Mouse (Mus musculus) neural tube, embryonic 13.5 days (tissue): ENCODE data around the gene Pou3f1. TPM values are rescaled to one million over a fixed set of nuclear protein-coding genes. Genes with fewer than 3 reads are reported as not detected.

Experiments
- ATAC-seq: fragments of 200-750 bp; cut with Nextera tagmentation; 2 replicates; pipeline ENCODE4 v1.8.0; 2017; ENCODE audit warnings: low read depth, mild to moderate bottlenecking, moderate TSS enrichment, moderate library complexity
- H3K27ac ChIP-seq: fragments of 300-500 bp; sonication (generic); replicated peaks from 2 replicates; pipeline ENCODE4 v1.5.1; 2015; ENCODE audit warnings: moderate library complexity, mild to moderate bottlenecking, inconsistent platforms
- H3K27me3 ChIP-seq: fragments of 300-500 bp; sonication (generic); 2 replicates; pipeline ENCODE4 v1.6.1; 2015; ENCODE audit warnings: mild to moderate bottlenecking, inconsistent platforms
- H3K36me3 ChIP-seq: fragments of 300-500 bp; sonication (generic); 2 replicates; pipeline ENCODE4 v1.6.1; 2015; ENCODE audit warnings: mild to moderate bottlenecking, inconsistent platforms
- H3K4me1 ChIP-seq: fragments of 300-500 bp; sonication (generic); replicated peaks from 2 replicates; pipeline ENCODE4 v1.6.1; 2015; ENCODE audit warnings: inconsistent platforms
- H3K4me2 ChIP-seq: fragments of 300-500 bp; sonication (generic); 2 replicates; pipeline ENCODE4 v1.6.1; 2015; ENCODE audit warnings: inconsistent platforms, mild to moderate bottlenecking, moderate library complexity
- H3K4me3 ChIP-seq: fragments of 300-500 bp; sonication (generic); 2 replicates; pipeline ENCODE4 v1.5.1; 2015; ENCODE audit warnings: mild to moderate bottlenecking, inconsistent platforms
- H3K9ac ChIP-seq: fragments of 300-500 bp; sonication (generic); 2 replicates; pipeline ENCODE4 v1.6.1; 2015; ENCODE audit warnings: moderate library complexity, mild to moderate bottlenecking, inconsistent platforms
- H3K9me3 ChIP-seq: fragments of 300-500 bp; sonication (generic); 2 replicates; pipeline ENCODE4 v1.6.1; 2016; ENCODE audit warnings: inconsistent platforms
- WGBS: fragments of 180-500 bp; shearing (Covaris S2); methylation state at CpG from one replicate; pipeline ENCODE4 v1.1.7; 2015; 5-methylcytosine and 5-hydroxymethylcytosine counted together
- polyA plus RNA-seq: library from polyadenylated mRNA; unstranded; fragments of >200 nt; fragmentation: Nextera tagmentation; extraction: Ambion mirVana; gene quantifications from 2 replicates; pipeline ENCODE4 v1.2.1, GENCODE M21; 2015

Pou3f1 gene
- polyA plus RNA-seq, 1 experiment from 2014 or later = 8.0 TPM

DNA sequence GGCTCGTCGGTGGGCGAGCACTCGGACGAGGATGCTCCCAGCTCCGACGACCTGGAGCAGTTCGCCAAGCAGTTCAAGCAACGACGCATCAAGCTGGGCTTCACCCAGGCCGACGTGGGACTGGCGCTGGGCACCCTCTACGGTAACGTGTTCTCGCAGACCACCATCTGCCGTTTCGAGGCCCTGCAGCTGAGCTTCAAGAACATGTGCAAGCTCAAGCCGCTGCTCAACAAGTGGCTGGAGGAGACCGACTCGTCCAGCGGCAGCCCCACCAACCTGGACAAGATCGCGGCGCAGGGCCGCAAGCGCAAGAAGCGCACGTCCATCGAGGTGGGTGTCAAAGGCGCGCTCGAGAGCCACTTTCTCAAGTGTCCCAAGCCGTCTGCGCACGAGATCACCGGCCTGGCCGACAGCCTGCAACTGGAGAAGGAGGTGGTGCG lies 1.8 kb downstream of the Pou3f1 start:
- H3K4me1 ChIP-seq = peaks cover 42% of the 10 kb centered on the region
- peak overlapping the region; percentile 84 for H3K4me2 ChIP-seq
- H3K9me3 ChIP-seq = no peaks in the 10 kb centered on the region
- no peaks in the 10 kb centered on the region for H3K36me3 ChIP-seq
- peak overlapping the region; percentile 69 for H3K9ac ChIP-seq
- ATAC-seq = no peak
- H3K4me3 ChIP-seq = peak overlapping the region; percentile 56
- peak overlapping the region; percentile 52; the same call in 1 of the 2 replicates for H3K27ac ChIP-seq
- H3K27me3 ChIP-seq = peaks cover 92% of the 10 kb centered on the region
- WGBS = under 1% methylated on average over 39 of the region's 39 CpGs

DNA sequence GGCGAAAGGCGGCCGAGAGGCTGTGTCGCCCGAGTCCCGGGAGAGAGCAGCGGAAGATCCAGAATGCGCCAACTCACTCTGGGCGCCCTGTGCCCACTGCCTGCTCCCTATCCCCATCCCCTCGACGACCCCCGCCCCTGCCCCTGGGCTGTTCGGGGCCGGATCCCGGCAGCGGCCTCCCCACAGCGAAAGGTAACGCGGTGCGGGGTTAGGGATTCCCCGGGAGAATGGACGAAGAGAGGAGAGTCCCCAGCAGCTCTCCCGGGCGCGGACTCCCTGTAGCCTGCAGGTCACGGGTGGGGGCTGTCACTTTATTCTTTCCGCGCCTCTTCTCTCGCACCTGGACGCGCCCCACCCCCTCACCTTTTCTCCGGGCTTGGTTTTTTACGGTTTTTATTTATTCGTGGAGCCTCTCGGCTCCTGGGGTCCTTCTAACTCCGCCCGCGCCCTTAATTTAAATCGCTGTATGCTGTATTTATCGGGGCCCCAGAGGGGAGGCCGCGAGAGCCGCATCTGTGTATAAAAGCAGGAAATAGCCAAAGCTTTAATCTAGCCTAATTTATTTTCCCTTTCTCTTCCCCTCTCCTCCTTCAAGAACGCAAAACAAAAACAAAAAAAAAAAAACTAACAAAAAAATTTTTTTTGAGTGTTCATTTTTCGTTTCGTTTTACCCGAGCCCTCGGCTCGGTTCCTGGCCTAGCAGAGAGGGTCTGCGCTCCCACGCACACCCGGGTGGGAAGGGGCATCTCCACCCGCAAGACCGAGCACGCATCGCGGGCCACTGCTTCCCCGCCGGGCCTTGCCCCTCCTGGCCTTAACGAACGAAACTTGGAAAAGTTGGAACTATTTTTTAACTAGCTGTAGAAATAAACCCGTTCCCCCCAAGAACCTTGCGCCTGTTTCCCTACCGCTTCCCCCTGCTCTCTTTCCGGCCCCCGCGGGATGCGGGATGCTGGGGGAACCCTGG lies 2.9 kb downstream of the Pou3f1 start:
- Histone ChIP-seq H3K27ac (no peak overlapping the region), H3K27me3 (peaks cover 92% of the 10 kb centered on the region)

DNA sequence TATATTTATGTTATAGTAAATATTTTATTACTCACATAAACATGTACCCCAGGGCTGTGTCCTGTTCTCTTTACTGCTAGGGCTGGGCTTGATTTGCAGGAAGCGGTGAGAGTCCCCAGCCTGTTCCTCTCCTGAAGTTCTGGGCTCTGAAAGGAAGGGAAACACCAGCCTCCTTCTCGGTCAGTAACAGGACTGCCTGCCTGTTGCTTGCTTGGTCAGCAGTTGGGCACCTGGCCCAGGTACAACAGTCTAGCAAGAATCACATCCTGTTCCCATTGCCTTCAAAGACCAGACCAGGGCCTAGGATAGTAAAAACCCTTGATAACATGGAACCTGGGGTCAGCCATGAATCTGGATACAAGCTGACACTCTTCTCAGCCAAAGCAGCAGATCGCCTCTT lies 4.0 kb downstream of the Pou3f1 start:
- no peak for ATAC-seq
- Histone ChIP-seq H3K4me2 (peak overlapping the region; percentile 84), H3K9me3 (no peaks in the 10 kb centered on the region), H3K4me1 (peaks cover 57% of the 10 kb centered on the region), H3K9ac (no peak overlapping the region; the same call in 1 of the 2 replicates), H3K4me3 (peak overlapping the region; percentile 22), H3K27ac (no peak overlapping the region), H3K27me3 (peaks cover 92% of the 10 kb centered on the region), H3K36me3 (no peaks in the 10 kb centered on the region)
- WGBS = 47% methylated on average over 3 of the region's 3 CpGs

More for the DNA sequence above, 2.9 kb downstream of the Pou3f1 start:
- Histone ChIP-seq H3K36me3 (no peaks in the 10 kb centered on the region), H3K4me2 (peak overlapping the region; percentile 84), H3K4me1 (peaks cover 51% of the 10 kb centered on the region), H3K9me3 (no peaks in the 10 kb centered on the region), H3K9ac (peak overlapping the region; percentile 69), H3K4me3 (peak overlapping the region; percentile 56)
- WGBS = 1% methylated on average over 66 of the region's 68 CpGs
- no peak for ATAC-seq

DNA sequence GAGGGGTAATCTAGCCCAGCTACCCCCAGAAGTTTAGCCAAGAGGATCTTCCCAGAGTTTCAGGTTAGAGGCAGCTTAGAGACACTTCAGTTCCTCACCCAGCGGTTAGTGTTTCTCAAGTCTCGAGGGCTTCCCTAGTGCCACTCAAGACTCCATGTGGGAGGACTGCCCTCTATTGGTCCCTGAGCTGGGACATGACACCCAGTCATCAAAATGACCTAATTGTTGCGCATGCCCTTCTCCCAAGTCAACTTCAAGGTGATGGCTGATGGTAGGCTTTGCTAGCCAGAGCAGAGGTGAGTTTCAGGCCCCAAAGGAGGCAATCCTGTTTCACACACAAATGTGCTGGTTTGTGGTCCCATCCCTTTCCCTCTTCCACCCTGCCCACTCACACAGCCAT lies 6.4 kb downstream of the Pou3f1 start:
- Histone ChIP-seq H3K4me3 (no peak overlapping the region), H3K9ac (no peak overlapping the region), H3K36me3 (no peaks in the 10 kb centered on the region), H3K27me3 (peaks cover 96% of the 10 kb centered on the region), H3K9me3 (no peaks in the 10 kb centered on the region), H3K4me1 (peaks cover 48% of the 10 kb centered on the region), H3K27ac (no peak overlapping the region), H3K4me2 (0 out of 2 replicates have a peak overlapping the region, but pooled peaks have one; percentile 84)
- WGBS = 60% methylated on average over 3 of the region's 3 CpGs
- ATAC-seq = no peak

DNA sequence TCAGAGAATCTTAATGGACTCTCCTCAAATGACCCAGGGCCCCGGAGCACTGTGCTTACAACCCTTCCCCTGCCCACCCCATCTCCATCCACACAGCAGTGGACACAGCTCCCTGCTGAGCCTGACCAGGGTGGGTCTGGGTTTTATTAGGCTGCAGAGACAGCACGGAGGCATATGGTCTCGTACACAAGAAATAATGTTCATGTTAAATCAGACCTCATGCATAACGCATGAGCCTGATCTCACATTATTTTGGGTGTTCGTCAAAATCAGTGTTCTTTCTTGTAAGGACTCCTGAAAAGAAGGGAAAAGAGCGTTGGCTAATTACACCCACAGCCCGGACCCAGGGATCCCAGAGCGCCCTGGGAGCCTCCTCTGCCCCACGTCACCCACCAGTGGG lies 7.6 kb downstream of the Pou3f1 start:
- Histone ChIP-seq H3K4me2 (peak overlapping the region; percentile 2), H3K9me3 (no peaks in the 10 kb centered on the region), H3K27me3 (peaks cover 93% of the 10 kb centered on the region), H3K4me3 (no peak overlapping the region), H3K4me1 (peaks cover 43% of the 10 kb centered on the region), H3K27ac (no peak overlapping the region; the same call in 1 of the 2 replicates), H3K9ac (0 out of 2 replicates have a peak overlapping the region, but pooled peaks have one; percentile 3), H3K36me3 (no peaks in the 10 kb centered on the region)
- 34% methylated on average over 9 of the region's 9 CpGs for WGBS
- ATAC-seq = no peak

DNA sequence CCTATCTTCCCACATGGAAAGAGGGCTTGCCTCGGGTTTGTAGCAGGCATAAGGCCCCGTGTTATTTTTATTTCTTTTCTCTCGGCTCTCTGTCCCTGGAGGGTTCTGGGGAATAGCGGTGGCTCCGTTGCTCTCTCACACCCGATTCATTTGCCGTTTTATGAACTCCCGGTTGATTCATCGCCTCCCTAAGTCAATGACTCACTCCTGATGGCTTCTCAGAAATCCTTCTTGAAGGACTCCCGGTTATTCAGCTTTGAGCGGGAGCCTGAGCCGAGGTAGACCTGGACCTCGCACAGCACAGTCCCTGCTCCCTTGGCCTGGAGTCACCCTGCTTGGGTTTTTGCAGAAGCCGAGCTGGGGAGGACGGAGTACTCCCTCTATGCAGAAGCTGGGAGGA lies 8.0 kb downstream of the Pou3f1 start:
- peaks cover 91% of the 10 kb centered on the region for H3K27me3 ChIP-seq
- peaks cover 39% of the 10 kb centered on the region for H3K4me1 ChIP-seq
- no peak for ATAC-seq
- 0 out of 2 replicates have a peak overlapping the region, but pooled peaks have one; percentile 3 for H3K9ac ChIP-seq
- no peaks in the 10 kb centered on the region for H3K9me3 ChIP-seq
- WGBS = 35% methylated on average over 15 of the region's 15 CpGs
- H3K36me3 ChIP-seq = no peaks in the 10 kb centered on the region
- no peak overlapping the region for H3K4me3 ChIP-seq
- H3K27ac ChIP-seq = peak overlapping the region; percentile 46; the same call in 1 of the 2 replicates
- H3K4me2 ChIP-seq = peak overlapping the region; percentile 2

DNA sequence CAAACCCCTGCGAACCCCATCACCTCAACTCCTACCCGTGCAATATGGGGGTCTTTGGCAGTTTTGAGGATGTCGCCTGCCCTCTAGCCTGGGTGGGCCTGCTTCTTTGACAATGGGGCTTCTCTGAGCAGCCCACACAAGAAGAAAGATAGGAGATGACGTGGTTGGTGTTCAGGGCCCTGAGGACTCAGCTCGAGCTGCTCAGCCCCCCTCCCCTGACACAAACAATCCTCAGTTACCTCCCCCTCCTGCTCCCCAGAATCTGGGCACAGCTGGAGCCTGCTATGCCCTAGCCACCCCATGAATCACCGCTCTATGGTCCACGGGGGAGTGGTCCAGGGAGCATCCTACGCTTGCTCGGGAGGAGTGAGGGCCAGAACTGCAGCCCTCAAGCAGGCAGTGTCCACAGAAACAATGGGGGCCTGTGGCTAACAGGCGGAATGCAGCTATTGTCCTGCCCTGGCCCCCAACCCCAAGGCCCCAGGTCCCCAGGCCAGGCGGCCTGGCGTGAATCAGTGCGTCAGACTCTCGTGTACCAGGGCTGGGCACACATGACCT lies 10.9 kb downstream of the Pou3f1 start:
- H3K4me1 ChIP-seq = peaks cover 54% of the 10 kb centered on the region
- H3K27me3 ChIP-seq = peaks cover 86% of the 10 kb centered on the region
- no peaks in the 10 kb centered on the region for H3K36me3 ChIP-seq
- no peak overlapping the region for H3K4me3 ChIP-seq
- H3K9me3 ChIP-seq = no peaks in the 10 kb centered on the region
- 0 out of 2 replicates have a peak, but pooled peaks have one; percentile 32 for ATAC-seq
- H3K4me2 ChIP-seq = peak overlapping the region; percentile 4; the same call in 1 of the 2 replicates
- 14% methylated on average over 14 of the region's 14 CpGs for WGBS
- peak overlapping the region; percentile 74 for H3K27ac ChIP-seq
- peak overlapping the region; percentile 12; the same call in 1 of the 2 replicates for H3K9ac ChIP-seq

DNA sequence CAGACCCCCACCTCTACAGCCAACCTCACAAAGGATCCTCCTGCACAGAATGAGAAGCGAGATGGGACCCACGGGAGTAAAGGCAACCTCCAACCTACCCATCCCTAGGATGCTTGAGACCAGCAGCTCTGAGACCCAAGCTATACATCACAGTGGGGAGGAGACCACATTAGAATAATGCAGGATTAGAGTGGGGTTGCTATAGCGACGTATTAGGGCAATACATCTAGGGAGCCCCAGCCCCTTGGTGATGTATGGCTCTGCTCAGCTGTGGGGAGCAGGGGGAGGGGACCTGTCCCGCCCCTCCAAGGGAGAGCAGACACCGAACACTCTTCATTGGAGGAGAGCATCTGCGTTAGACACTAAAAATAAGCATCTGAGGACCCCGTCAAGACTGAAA lies 11.5 kb downstream of the Pou3f1 start:
- Histone ChIP-seq H3K9me3 (no peaks in the 10 kb centered on the region), H3K4me2 (peak overlapping the region; percentile 4; the same call in 1 of the 2 replicates), H3K4me3 (no peak overlapping the region), H3K27me3 (peaks cover 83% of the 10 kb centered on the region), H3K9ac (peak overlapping the region; percentile 12; the same call in 1 of the 2 replicates), H3K27ac (peak overlapping the region; percentile 74), H3K4me1 (peaks cover 59% of the 10 kb centered on the region), H3K36me3 (no peaks in the 10 kb centered on the region)
- peak; percentile 71 for ATAC-seq
- WGBS = 4% methylated on average over 8 of the region's 8 CpGs

DNA sequence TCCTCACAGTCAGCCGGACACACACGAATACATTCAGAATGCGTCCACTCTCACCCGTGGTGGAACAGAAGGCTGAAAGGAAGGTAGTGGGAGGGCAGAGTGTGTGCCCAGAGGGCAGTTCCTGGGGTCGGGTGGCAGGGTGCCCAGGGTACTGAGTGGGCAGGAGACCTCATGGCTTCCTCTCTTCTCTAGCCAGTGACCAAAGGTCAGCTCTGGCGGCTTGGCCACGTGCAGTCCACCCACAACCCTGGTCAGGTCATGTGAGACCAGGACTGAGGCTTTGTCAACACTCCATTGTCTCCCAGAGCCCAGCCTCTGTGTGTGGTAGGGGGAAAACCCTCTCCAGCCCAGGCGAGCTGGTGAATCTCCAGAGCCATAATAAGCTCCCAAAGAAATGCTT lies 13.6 kb downstream of the Pou3f1 start:
- 53% methylated on average over 8 of the region's 8 CpGs for WGBS
- H3K4me1 ChIP-seq = peaks cover 61% of the 10 kb centered on the region
- H3K27ac ChIP-seq = no peak overlapping the region
- peaks cover 76% of the 10 kb centered on the region for H3K27me3 ChIP-seq
- H3K36me3 ChIP-seq = no peaks in the 10 kb centered on the region
- no peak overlapping the region for H3K4me3 ChIP-seq
- H3K9ac ChIP-seq = no peak overlapping the region
- no peak overlapping the region for H3K4me2 ChIP-seq
- H3K9me3 ChIP-seq = no peaks in the 10 kb centered on the region
- ATAC-seq = no peak

DNA sequence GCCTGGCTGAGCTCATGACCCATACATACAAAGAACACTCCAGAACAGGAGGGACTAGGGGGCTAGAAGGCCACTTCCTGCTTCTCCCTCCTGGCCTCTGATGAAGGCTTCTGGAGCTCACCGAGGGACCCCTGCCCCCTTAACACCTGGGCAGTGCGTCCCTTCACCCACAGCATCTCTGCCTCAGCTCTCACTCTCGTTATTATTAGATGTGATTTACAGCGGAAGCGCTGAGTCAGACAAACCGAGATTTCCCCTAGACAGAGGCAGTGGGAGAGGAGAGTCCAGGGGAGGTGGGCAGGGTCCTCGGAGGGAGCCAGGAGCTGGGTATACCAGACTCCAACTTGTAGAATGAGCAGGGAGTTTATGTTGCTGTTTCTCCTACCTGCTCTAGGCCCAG lies 15.0 kb downstream of the Pou3f1 start:
- peaks cover 72% of the 10 kb centered on the region for H3K27me3 ChIP-seq
- no peaks in the 10 kb centered on the region for H3K9me3 ChIP-seq
- WGBS = 31% methylated on average over 7 of the region's 7 CpGs
- ATAC-seq = no peak
- peak overlapping the region; percentile 71 for H3K27ac ChIP-seq
- no peak overlapping the region for H3K4me3 ChIP-seq
- H3K36me3 ChIP-seq = no peaks in the 10 kb centered on the region
- no peak overlapping the region for H3K9ac ChIP-seq
- peak overlapping the region; percentile 50; the same call in 1 of the 2 replicates for H3K4me2 ChIP-seq
- peaks cover 61% of the 10 kb centered on the region for H3K4me1 ChIP-seq

DNA sequence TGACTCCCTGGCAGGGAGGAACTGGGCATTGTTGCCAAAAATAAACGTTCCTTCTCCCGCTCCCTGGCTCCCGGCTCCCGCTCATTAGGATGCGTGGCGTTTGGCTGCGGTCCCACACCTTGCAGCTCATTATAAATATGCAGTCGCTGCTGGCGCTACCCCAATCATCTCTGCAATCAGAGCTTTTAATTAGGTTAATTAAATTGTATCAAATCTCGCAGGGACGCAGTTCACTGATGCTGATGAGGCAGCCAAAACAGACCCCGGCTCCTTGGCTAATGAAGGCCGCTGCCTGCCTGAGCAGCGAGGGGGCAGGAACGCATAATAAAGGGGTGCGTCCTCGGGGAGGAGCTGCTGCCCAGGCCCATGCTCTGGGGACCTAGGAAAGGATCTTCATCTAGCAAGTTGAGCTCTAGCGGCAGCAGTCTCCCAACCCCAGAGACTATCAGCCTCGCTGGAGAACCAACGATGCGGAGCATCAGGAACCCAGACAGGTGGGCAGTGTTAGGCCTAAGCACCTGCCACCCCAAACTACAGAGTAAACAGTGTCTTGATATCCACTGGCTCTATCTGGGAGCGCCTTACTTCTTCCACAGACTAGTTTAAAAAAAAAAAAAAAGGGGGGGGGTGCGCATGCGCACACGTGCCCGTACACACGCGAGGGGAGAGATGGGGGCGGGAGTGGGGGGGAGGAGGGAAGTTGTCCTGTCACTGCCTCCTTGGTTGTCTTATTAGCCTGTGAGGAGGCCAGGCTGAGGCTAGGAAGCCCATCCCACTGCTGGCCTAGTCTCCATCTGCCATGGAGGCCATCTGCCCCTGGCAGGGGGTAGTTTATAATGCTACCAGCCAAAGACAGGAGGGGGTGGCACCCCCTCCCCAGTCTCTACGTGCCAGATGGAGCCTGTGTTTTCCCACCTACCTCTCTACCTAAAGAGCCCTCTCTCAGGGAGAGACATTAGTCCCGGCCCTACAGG lies 16.0 kb downstream of the Pou3f1 start:
- peak overlapping the region; percentile 50 for H3K4me2 ChIP-seq
- H3K4me1 ChIP-seq = peaks cover 54% of the 10 kb centered on the region
- H3K9me3 ChIP-seq = no peaks in the 10 kb centered on the region
- peaks cover 4% of the 10 kb centered on the region for H3K36me3 ChIP-seq
- H3K4me3 ChIP-seq = peak overlapping the region; percentile 12; the same call in 1 of the 2 replicates
- peaks cover 62% of the 10 kb centered on the region for H3K27me3 ChIP-seq
- H3K9ac ChIP-seq = peak overlapping the region; percentile 57
- WGBS = 2% methylated on average over 29 of the region's 31 CpGs
- ATAC-seq = peak; percentile 45
- H3K27ac ChIP-seq = peak overlapping the region; percentile 71
